Mouse (Mus musculus) brown adipose tissue, adult 24 weeks (tissue): ENCODE measurements around the gene Gm21987. TPM values are rescaled to one million over a fixed set of nuclear protein-coding genes. Genes with fewer than 3 reads are reported as not detected.
"Not testable (repeated sequence)": the region's sequence is repeated elsewhere in the genome, so short reads cannot be mapped to it uniquely, and the experiment has no call there.

Source experiments
- H3K27ac ChIP-seq: fragments of 200-500 bp; replicated peaks from 2 replicates; pipeline ENCODE4 v1.5.1; 2012; ENCODE audit warnings: low read depth, mild to moderate bottlenecking, low read length
- H3K4me1 ChIP-seq: fragments of 200-500 bp; 2 replicates; pipeline ENCODE4 v1.6.1; 2012; ENCODE audit warnings: low read length, mixed read lengths; ENCODE audit not compliant: control insufficient read depth, insufficient read depth, insufficient read length
- H3K4me3 ChIP-seq: fragments of 200-500 bp; 2 replicates; pipeline ENCODE4 v1.5.1; 2012; ENCODE audit warnings: low read depth, mild to moderate bottlenecking, low read length, moderate library complexity; ENCODE audit not compliant: insufficient read depth
- polyA plus RNA-seq: library from polyadenylated mRNA; stranded (reverse); fragments of >200 nt; gene quantifications from 2 replicates; pipeline ENCODE4 v1.2.4, GENCODE M21; 2012; ENCODE audit not compliant: missing spikeins, insufficient read depth, insufficient read length

The Gm21987 gene
- polyA plus RNA-seq, 1 experiment, result not detected

- Histone ChIP-seq H3K4me1 (no peaks in the 10 kb centered on the region), H3K4me3 (no peak overlapping the region), H3K27ac (no peak overlapping the region)
Measured at GRCm38 (mm10) chr16:38334431-38334830, 12.4 kb upstream of the Gm21987 start.

- not testable (repeated sequence) for H3K27ac ChIP-seq, H3K4me3 ChIP-seq, H3K4me1 ChIP-seq
Measured at GRCm38 (mm10) chr16:38338077-38338476, 8.8 kb upstream of the Gm21987 start.

DNA sequence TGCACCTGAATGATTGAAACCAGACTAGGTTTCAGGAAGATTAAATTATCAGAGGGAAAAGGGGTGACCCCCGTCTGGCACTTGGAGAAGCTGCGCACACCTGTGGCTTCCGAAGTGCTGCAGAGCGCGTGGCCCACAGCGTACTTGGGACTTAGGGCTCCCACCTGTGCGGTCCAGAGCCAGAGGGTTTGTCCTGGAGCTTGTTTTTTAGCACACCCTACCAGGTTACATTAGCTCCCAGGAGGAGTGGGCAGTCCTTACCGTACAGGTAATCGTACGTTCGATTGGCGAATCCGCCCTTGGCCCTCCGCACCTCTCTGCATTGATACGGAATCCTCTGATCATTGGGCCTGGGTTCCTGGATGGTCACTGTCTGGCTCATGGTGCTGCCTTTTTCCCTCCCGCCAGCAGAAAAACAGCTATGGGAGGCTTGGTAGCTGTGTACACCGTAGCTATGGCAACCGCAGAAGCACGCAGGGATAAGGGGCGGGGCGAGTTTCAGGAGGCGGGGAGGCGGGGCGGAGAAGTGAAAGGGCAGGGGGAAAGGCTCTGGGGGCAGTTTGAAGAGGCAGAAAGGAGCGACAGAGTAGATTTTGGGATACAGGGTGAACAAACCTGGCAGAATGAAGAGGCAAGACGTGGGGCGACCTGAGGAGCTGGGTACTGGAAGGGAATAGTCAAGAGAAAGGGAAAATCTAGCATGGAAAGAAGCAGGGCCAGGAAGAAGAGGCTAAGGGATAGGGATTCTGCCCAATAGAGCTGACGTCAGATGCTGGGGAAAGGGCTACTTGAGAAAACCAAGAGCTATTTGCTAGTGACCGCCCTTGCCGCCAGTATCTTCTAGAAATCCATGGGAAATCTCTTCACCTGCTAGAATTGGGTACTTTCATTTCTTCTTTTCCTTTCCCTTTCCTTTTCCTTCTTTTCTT is 5.2 kb upstream of the Gm21987 start, which contains the start of gene Maats1:
Gene Maats1 (minus strand): TSS at position 748 of the 929 bp plus-strand sequence.
- H3K27ac ChIP-seq, result no peak within 1 kb of the TSS
- H3K4me1 ChIP-seq, result no peaks in the 10 kb centered on the region
- peak within 1 kb of the TSS; percentile 43 for H3K4me3 ChIP-seq

DNA sequence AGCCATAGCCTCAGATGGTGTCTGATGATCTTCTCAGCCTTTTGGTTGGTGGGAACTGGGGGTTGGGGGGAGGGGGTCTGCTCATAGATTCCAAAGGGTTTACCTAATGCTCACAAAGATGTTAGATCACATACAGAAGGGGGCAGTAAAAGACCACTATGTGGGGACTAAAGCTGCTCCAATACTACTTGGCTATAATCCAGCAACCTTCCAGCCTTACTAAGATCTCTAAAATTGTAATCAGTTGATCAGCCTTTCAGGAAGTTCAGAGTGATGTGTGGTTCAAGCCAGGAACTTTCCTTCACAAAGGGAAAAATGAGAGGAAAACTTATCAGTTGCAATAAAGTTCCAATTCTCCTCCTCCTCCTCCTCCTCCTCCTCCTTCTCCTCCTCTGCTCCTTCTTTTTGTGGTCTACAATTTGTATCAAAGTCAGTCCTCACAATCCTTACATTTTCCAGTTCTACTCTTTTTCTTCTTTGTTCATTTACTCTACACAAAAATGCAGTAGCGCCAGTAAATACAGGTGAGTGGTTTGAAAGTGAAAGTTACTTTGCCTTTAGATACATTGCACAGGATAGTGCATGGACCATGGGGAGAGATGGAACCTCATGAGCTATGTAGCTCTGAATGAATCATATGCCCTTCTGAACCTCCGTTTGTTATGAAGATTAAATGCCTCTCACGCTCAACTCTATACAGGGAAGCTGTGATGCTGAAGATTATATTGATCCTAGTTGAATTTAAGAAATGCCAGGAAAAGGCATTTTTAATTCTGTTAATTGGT is 1.7 kb upstream of the Gm21987 start:
- Histone ChIP-seq H3K27ac (no peak overlapping the region), H3K4me1 (peaks cover 4% of the 10 kb centered on the region; the same call in 1 of the 2 replicates), H3K4me3 (no peak overlapping the region)

DNA sequence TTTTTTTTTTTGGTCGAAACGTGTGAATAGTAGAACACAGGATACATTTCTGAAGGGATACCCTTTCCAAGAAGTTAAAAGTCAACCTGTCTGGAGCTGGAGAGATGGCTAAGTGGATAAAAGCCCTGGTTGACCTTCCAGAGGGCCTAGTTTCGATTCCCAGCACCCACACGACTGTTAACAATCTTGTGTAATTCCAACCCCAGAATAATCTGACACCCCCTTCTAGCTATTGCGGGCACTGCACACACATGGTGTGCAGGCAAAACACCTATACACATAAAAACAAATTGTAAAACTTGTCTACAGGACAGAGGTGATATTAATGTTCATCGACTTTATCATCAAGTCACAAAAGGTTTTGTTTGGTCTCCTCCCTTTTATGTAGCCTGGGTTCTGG is 748 bp downstream of the Gm21987 start:
- Histone ChIP-seq H3K4me3 (peak overlapping the region; percentile 98), H3K27ac (peak overlapping the region; percentile 57), H3K4me1 (peaks cover 4% of the 10 kb centered on the region; the same call in 1 of the 2 replicates)

DNA sequence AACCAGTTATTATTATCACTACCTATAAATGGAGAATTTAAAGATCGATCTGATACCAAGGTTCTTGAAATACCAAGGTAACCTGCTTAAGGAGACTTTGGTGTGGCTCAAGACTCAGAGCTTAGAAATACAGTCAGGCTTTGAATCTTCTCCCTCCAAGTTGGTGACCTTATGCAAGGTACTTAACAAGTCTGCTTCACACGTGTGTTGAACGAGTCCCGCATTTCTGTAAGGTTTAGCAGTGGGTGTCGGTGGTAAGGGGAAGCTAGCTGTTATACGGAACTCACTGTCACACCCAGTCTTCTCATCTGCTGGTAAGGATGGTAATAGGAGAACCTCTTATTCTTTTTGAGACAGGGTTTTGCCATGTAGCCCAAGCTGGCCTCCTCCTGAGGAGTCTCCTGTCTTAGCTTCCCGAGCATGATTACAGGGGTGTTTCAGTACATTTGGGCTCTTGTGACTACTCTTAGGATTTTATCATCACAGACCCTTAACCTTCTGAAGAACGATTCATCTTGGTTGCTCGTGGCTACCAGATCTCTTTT is 1.4 kb downstream of the Gm21987 start:
- H3K27ac ChIP-seq, result peak overlapping the region; percentile 70
- H3K4me1 ChIP-seq, result peaks cover 4% of the 10 kb centered on the region; the same call in 1 of the 2 replicates
- H3K4me3 ChIP-seq, result peak overlapping the region; percentile 19; the same call in 1 of the 2 replicates

DNA sequence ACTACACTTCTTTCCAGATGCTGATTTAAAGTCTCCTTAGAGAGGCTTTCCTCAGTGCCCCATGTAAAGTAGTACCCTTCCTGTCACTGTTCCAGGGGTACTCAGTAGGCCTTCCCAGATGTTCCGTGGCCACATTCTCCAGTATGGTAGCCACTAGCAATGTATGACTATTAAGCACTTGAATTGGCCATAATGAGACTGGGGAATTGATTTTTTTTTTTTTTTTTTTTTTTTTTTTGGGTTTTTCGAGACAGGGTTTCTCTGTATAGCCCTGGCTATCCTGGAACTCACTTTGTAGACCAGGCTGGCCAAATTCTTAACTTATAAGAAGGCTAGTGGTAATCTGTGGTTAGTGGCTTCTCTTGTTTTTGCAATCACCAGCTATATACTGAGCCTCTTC is 3.0 kb downstream of the Gm21987 start:
- H3K4me3 ChIP-seq, result no peak overlapping the region
- H3K4me1 ChIP-seq, result peaks cover 4% of the 10 kb centered on the region; the same call in 1 of the 2 replicates
- H3K27ac ChIP-seq, result no peak overlapping the region

- Histone ChIP-seq H3K4me3 (no peak overlapping the region), H3K27ac (peak overlapping the region; percentile 48; the same call in 1 of the 2 replicates), H3K4me1 (peaks cover 4% of the 10 kb centered on the region; the same call in 1 of the 2 replicates)
Measured at GRCm38 (mm10) chr16:38350361-38350855, 3.6 kb downstream of the Gm21987 start.

DNA sequence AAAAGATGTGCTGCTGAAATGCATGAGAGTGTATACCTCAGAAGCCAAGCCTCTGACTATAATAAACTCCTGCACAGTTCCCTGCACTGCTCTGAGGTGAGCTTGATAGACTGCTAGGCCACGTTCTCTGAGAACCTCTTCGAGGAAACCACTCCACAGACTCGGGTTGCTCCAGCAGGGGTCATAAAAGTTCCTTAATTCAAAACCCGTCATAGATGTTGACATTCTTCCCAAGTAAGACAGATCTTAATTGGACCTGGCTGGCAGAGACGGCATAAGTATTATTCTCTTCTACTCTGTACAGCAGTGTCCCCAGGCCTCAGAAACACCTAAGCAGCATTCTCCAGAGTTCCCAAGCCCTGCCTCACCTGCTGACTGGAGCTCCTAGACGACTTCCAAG is 4.1 kb downstream of the Gm21987 start:
- no peak overlapping the region for H3K4me3 ChIP-seq
- peaks cover 4% of the 10 kb centered on the region; the same call in 1 of the 2 replicates for H3K4me1 ChIP-seq
- no peak overlapping the region for H3K27ac ChIP-seq

- peak overlapping the region; percentile 97 for H3K27ac ChIP-seq
- H3K4me1 ChIP-seq, result peaks cover 4% of the 10 kb centered on the region; the same call in 1 of the 2 replicates
- H3K4me3 ChIP-seq, result no peak overlapping the region
Measured at GRCm38 (mm10) chr16:38352031-38352430, 5.2 kb downstream of the Gm21987 start.

DNA sequence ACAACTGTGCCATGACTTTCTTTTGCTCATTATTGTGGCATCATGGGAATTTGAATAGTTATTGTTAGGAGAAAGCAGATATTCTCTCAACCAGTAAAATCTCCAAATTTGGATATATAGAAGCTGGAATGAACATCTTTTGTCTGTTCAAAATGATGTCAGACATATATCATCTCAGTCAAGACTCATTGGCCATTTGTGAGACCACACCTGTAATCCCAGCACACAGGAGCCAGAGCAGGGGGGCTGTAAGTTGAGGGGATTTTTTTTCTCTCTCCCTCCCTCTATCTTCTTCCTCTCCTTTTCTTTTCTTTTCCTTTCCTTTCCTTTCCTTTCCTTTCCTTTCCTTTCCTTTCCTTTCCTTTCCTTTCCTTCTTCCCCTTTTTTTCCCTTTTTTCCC is 6.0 kb downstream of the Gm21987 start:
- Histone ChIP-seq H3K27ac (0 out of 2 replicates have a peak overlapping the region, but pooled peaks have one; percentile 68), H3K4me1 (peaks cover 4% of the 10 kb centered on the region; the same call in 1 of the 2 replicates), H3K4me3 (no peak overlapping the region)

GRCm38 (mm10) chr16:38353642-38354041 is 6.8 kb downstream of the Gm21987 start:
- no peak overlapping the region for H3K4me3 ChIP-seq
- no peaks in the 10 kb centered on the region for H3K4me1 ChIP-seq
- peak overlapping the region; percentile 1; the same call in 1 of the 2 replicates for H3K27ac ChIP-seq

- no peak overlapping the region for H3K4me3 ChIP-seq
- H3K27ac ChIP-seq, result no peak overlapping the region
- H3K4me1 ChIP-seq, result no peaks in the 10 kb centered on the region
Measured at GRCm38 (mm10) chr16:38354185-38354913, 7.5 kb downstream of the Gm21987 start.

- no peak overlapping the region for H3K27ac ChIP-seq
- 0 out of 2 replicates have a peak, but pooled peaks cover 4% of the 10 kb centered on the region for H3K4me1 ChIP-seq
- H3K4me3 ChIP-seq, result no peak overlapping the region
Measured at GRCm38 (mm10) chr16:38358256-38358812, 11.5 kb downstream of the Gm21987 start.
